Mouse (Mus musculus) C2C12 (cell line): ENCODE measurements around the gene Snx9.

Source experiments
- CTCF ChIP-seq: IDR thresholded peaks from one replicate; pipeline ENCODE4 v1.5.1; 2011; ENCODE audit not compliant: control insufficient read depth, insufficient read depth, insufficient read length
- USF1 ChIP-seq: IDR thresholded peaks from one replicate; pipeline ENCODE4 v1.6.1; 2011; ENCODE audit warnings: low read depth, mild to moderate bottlenecking, control low read depth, moderate library complexity

DNA sequence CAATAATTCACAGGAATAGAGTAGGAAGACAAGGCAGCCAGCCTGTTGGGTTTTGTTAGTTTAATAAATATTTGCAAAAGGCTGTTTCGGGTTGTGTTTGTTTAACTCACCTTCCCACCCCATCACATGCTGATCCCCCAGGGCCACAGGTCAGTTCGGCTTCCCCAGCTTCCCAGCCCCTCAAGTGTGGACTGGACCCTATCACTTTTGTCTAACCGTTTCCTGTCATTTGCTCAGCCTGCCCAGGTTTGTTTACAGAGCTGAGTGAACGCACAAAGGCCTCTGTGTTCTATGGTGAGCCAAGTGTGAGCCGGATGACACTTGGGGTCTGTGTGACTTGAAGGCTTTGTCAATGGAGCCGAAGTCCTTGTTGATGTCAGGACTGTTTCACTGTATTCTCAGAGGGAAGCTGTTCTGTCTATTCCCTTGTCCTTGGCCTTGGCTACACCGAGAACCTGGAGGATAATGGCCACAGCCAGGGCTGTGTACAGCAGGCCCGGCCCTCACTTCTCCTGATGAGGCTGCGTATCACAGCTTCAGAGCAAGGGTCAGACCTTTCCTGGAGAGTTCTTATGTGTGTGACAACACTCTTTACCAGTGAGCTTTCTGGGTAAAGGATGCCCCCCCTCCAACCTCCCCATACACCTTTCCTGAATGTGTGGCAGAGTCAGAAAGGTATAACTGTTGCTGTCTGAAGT lies 124.1 kb downstream of the Snx9 start:
- TF ChIP-seq USF1 (no peak), CTCF (no peak)
